Mouse (Mus musculus) retina, embryonic 14.5 days (tissue): ENCODE results near the gene Dcst2.

Experiments used
- DNase-seq: peaks from one replicate; pipeline ENCODE4 v3.0.0-alpha.2; 2015; ENCODE audit warnings: low spot score

Gene Dcst2

DNA sequence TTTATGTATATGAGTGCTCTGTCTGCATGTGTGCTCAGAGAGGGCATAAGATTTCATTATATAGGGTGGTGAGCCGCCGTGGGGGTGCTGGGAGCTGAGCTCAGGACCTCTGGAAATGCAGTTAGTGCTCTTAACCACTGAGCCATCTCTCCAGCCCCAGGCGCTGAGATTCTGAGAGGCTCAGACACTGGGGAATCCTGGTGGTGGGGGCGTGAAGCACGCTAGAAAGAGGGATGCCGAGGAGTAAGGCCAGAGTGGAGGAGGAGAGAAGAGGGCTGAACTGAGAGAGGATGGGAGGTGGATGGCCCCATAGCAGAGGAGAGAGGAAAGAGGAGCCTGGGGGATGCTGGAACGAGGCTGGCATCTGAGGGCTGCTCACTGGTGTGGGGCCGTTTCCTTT is 2.9 kb downstream of the Dcst2 start:
- DNase-seq = no peak

DNA sequence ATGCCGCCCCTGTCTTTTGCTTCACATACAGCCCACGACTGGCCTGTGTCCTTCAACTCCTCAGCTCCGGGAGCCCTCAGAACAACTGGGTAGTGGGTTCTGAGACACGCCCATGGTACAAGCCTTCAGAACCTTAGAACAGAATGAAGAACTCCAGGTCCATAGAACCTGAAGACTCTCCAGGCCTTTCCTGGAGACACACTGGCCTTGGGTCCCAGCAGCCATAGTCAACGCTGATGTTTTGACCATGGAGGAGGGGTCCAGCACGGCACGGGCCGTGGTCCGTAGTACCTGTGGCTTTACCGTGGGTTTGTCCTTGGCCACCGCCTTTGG is 3.3 kb downstream of the Dcst2 start, which contains the start of gene Dcst1:
Gene Dcst1 (minus strand): TSS at position 101 of the 333 bp plus-strand sequence.
- DNase-seq = no peak

DNA sequence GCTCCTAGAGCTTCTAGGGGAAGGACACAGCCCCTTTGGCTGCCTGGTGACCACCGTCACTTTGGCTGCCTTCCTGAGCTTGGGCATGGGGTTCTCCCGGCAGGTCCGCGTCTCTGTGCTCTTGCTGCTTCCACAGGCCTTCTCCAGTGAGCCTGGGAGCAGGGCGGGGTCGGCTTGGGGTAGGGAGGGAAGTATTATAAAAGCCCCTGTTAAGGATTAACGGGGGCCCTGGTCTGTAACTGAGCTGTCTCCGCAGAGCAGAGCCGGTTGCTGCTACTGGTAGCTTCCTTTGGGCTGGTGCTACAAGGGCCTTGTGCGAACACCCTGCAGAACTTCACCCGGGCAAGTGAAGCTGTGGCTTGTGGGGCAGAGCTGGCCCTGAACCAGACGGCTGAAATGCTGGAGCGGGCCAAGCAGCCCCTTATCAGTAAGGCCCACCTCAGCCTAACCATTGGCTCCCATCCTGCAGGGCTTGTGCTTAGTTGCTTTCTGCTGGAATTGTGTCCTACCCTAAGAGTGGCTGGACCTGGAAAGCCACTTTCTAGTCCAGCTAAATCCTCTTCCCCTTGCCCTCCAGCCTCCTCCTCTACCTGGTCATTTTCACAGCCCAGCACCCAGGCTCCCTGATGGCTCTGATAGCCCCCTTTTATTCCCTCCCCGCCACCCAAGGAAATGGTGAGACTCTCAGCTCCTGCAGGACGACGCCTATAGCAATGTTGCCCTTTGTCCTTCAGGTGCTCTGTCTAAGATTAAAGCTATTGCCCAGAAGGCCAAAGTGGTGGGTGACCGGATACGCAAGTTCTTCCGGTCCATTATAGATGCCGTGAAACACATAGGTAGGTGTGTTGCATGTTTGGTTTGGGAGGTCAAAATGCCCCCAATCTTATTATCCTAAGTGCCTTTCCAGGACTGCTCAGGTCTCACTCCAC is 4.0 kb downstream of the Dcst2 start:
- DNase-seq = no peak

DNA sequence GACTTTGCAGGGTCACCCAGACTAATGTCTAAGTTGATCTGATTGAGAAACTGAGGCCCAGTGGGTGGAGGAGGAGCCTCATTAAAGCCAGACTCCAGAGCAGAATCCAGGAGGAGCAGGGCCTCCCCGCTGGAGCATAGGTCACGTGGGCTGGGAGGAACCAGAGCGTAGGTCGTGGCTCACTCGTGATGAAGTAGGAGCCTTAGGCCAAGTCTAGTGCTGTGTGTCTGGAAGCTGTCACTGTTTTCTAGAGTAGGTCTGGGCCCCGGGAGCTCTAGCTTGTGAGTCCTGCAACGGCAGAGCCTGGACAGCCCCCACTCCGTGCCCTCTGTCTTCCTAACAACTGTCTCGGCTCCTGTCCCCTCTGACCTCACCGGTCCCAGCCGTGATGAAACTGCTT is 5.6 kb downstream of the Dcst2 start:
- no peak for DNase-seq

DNA sequence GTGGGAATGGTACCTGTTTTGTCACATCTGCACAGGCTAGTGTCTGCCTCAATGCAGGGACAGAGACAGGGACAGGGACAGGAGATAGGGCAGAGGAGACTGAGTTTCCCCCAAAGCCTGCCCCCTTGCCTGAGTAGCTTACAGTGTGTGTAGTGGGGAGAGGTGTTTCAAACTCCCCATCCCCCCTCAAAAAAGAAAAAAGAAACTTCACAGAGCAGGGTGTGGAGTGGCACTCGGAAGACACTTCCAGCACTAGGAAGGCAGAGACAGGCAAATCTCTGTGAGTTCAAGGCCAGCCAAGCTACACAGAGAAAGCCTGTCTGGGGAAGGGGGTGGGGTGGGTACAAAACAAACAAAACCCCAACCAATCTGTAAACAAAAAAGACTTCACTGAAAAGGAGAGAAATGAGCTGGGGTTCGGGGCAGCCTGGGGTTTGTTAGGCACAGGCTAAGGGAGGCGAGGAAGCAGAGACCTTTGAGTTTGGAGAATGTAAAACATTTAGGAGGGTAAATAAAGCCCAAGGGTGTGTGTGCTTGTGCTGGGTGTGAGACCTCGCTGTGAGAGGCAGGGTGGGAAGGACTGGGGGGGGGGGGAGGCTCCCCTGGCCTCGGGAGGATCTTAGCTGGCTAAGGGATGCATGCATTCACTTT is 11.9 kb downstream of the Dcst2 start:
- no peak for DNase-seq

DNA sequence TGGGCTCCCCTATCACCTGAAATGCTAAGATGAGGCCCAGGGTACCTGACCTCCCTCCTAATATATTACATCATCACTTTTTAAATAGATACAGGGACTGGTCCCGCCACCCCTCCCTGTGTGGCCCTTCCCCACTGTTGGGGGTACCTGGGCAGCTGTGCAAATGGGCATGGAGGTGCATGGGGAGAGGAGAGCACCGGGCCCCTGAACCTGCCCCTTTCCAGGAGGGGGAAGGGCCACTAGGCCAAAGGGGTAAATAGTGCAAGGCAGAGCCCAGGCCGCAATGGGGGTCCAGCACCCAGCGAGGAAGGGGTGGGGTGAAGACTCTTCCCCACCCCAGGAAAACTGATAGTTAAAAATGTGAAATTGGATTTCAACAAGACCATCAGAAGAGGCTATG is 16.1 kb downstream of the Dcst2 start:
- DNase-seq = no peak

DNA sequence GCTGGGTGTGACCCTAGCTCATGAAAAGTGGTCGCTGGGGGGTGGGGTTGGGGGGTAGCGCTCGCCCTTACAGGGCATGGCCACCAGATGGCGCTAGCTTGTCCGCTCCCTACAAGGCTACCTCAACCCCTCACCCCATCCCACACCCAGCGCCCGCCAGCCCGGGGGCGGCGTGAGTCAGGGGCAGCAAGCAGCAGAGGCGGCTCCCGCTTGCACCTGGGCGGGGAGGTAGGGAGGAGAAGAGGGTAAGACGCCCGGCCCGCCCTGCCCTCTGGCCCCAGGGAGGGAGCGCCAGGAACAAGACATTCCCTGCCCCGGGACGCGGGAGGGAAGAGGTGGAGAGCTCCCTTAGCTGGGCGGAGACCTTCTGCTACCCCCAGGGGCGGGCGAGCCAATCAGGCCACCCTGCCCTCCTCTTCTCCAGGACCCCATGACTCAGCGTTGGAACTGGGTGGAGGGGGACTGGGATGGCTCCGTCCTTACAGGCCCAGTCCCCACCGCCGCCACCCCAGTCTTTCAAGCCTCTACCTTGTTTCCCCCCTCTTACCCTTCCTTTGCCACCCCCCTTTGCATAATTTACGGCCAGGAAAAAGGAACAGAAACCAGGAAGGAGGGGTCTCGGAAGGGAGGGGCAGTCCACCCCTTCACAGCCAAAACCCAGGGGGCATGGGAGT is 16.8 kb downstream of the Dcst2 start:
- peak; percentile 93 for DNase-seq

DNA sequence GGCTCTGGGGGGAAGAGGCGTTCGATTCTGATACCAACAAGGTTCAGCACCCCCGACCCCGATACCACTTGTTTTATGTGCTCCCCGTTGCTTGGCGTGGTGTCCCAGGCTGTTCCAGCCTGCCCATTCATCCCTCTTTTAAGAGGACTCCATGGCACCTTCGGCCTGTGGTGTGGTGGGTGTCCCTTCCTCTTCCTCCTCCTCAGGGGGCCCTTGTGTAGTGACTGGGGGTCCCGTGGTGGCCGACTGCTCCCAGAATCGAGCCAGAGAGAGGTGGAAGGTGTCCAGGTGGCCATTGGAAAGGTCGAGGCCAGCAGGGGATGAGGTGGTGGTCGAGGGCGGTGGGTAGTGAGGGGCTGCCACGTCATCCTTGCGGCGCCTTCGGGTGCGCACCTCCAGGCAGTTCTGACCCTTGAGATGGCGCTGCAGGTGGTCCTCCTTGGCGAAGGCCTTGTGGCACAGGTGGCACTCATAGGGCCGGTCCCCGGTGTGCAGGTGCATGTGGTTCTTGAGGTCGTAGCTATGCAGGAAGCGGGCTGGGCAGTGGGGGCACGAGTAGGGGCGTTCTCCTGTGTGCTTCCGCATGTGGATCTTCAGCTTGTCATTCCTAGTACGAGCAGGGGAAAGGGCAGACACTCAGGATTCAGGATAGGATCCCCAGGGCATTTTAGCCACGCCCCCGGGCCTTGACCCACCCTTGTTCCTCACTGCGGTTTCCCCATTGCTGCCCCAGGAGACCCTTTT is 17.8 kb downstream of the Dcst2 start:
- no peak for DNase-seq

DNA sequence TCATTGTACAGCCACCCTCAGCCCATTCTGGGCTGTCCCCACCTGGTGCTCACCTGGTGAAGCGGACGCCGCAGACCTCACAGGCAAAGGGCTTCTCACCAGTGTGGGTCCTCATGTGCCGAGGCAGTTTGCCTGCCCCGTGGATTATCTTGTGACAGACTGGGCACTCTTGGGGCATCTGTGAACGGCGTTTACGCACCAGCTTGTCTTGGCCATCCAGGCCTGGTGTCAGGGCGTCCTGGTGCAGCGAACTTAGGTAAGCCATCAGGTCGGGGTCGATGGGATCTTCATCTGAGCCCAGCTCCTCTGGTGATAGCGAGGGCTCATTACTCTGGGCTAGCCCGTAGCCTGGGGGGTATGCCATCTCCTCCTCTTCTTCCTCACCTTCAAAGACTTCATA is 18.5 kb downstream of the Dcst2 start:
- DNase-seq = no peak

DNA sequence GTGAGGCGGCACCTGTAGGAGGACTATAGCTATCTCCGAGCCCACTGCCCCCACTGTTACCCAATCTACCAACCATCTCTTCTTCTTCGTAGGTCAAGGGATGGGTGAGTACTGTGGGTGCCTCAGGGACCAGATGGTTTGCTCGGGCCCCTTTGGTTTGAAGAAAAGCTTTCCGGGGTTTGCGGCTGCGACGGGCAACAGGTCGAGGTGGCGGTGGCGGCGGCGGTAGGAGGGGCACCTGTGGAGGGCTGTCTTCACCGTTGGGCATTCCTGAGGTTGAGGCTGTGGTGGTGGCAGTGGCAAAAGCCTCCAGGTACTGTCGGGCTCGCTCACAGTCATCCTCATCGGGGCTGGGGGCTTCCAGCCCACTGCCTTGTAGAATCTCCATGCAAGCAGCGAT is 18.9 kb downstream of the Dcst2 start:
- DNase-seq = no peak

DNA sequence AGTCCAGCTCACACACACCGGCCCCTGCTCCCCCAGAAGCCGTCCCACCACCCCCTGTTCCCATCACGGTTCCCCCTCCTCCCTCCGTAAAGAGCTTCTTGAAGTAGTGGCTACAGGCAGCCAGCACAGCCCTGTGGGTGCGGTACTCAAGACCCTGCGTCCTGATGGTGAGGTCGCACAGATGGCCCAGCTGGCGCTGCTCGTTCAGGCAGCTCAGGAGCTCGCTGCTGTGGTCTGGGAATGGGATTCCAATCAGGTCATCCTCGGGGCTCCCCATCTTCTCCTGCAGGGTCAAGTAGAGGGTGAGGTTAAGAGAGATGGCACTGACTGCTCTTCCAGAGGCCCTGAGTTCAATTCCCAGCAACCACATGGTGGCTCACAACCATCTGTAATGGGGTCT is 19.5 kb downstream of the Dcst2 start:
- no peak for DNase-seq

DNA sequence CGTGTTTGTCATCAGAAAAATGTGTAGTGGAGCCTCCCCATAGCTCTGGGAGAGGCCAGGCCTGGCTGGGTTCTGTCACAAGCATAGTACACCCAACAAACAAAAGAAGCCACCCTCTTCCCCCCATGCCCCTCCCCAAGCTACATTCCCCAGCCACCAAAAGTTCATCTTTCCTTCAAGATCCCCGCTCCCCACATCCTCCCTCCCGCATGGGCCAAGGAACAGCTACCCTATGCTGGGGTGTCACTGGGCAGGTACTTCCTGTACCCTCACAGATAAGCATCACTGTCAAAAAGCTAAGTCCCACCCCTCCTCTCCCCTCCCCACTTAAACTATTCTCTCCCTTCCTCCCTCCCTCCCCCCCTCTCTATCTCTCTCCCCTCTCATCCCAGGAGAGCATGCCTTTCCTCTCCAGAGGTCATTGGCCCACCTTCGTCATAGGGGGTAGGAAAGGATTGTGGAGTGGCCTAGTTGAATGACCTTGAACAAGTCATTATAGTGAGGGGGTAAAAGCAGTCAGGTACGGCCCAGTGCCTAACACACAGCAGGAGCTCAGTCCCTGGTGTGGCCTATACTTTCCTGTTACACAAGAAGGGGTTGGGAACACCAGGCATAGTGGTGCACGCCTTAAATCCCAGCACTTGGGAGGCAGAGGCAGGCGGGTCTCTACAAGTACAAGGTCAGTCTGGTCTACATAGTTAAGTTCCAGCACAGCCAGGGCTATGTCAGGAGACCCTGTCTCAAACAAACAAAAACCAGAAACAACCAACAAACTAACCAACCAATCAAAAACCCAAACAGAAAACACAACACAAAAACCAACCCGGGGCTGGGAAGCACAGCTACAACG is 20.5 kb downstream of the Dcst2 start:
- DNase-seq = no peak

DNA sequence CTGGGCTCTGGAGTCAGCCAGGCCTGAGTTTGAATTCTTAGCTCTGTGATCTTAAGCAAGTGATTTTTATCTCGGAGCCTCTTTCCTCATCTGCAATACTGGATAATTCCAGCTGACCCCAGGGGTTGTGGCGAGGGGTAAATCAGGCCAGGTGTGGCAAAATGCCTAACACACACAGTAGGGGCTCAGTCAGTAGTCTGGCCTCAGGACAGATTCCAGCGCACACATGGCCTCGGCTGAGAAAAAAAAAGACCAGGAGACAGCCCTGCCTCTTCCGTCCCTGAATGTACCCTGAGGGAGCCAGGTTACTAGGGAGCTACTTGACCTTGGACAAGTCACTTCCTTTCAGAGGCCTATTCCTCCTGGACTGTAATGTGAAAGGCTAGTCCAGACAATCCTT is 21.2 kb downstream of the Dcst2 start:
- no peak for DNase-seq

DNA sequence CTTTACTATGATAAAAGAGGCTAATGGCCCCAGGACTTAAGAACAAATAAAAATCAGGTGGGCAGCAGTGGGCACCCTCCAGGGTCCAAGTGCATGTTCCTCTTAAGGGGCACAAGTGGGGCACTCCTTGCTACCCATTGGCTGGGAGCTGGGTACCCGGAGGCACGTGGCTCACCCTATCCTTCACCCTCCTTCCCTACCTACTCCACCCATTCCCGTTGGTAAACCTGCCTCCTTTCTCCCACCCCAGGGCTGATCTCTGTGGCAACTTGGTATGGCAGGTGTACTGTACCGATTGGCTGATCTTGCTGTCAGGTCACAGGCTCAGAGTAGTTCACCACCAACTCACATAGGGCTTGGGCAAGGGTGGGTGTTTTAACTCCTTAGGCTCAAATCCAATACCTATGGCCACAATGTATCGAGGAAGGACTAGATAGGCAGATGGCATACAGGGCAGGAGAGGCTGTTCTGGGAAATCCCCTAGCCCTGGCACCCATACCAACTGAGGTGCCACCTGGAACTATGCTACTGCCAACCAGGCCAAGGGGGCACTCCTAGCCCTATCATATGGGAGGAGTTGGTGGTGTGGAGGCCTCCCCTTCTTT is 22.0 kb downstream of the Dcst2 start:
- DNase-seq = no peak

DNA sequence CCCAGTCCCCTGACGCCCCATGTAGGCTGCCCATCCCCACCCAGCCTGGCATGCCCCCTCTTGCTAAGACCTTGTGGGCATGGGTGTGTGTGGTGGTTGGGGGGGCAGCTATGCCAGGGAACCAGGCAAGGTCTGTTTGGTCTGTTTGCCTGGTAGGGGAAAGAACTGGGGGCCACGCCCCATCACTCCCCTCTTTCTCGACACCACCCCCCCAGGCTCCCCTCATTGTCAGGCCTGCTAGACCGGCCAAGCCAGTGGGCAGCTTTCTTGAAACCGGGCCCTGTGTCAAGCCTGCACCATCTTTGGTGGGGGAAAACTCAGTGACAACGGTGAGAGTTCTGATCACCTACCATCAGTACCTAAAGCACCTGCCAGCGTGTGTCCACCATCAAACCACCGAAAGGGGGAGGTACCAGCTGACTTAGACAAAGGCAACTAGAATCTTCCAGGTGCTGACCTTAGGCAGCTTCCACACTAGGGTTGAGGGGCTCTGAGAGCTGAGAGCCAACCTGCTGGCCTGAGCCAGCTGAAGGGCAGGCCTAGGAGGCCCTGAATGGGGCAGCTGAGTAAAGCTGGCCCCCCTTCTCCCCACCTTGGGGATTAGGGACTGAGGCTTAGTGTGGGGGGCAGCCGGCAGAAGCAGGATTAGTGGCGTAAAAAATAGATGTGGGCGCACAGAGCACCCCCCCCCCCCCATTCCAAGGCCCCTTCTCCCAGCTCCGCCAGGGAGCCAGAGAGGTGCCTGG is 22.7 kb downstream of the Dcst2 start:
- DNase-seq = no peak

DNA sequence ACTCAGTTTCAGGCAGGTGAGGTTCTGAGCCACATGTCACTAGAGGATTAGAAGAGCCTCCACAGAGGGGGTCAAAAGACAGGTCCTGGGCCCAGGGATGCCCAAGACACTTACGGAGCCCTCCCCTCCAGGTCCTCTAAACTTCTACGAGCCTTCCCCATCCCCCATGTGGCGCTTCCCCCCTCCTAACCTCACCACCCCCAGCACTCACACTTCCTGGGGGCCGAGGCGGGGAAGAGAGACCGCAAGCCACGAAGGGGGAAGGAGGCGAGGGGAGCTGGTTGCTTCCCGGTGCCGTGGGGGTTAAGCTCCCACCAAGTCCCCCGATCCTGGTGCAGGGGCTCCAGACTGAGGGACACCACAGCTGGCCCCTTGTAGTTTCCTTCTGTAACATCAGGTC is 23.7 kb downstream of the Dcst2 start:
- DNase-seq = no peak

DNA sequence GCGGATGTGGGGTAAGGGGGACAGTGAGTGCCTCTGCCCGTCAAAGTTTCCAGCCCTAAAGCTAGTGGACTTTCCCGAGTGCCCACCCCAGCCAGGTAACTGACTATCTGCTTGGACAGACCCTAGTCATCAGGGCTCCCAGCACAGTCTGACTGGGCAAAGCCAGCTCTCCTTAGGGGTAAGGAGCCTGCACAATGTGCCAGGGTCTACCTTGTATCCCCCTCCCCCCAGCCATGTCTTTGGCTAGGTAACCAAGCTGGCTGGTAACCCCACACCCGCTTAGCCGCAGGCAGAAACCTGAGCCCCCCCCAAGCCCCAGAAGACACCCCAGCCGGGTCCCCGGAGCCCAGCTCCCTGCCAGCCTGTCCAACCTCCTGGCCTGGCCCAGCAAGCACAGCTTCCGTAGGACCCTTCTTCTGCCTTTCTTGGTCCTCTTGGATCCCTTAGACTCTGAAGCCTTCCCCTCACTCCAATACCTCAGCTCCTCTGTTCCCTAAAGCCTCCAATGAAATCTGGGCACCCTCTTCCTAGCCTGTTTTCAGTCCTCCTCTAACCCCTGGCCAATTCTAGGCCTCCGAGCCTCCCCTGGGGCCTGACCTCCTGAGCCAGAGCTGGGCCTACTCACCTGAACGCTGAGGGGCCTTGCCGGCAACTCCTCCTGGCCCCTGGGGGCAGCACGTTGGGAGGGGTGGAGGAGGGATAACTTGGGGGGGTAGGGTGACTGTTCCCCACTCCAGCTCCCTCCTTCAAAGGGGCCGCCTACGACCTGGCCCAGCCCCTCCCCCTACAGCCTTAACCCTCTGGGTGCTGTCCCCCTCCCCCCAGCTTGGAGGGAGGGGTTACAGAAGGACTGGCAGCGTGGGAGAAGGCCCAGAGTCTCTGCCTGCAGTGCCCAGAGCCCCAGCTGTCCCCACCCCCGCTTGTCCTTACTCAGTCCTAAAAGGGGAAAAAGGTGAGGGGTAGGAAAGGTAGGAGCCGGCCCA is 25.0 kb downstream of the Dcst2 start:
- no peak for DNase-seq

DNA sequence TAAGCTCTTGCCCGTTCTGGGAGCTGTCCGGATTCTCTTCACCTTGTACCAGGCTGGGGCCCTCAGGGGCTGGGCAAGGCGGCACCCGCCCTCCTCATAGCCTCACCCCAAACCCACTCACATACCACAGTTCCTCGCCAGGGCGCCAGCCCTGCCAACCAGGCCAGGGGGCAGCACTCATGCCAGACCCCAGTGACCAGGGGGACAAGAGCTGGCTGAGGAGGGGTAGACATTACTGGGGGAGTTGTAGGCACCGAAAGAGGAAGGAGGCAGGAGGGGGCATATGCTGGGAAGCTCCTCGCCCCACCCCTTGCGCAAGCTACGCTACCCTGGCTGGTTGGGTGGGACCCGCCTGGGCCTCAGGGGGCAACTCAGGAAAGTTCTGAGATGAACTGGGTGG is 25.9 kb downstream of the Dcst2 start:
- DNase-seq = no peak
